Mouse (Mus musculus) intestine, postnatal 0 days (tissue): ENCODE data around the gene Cntnap1. TPM values are rescaled to one million over a fixed set of nuclear protein-coding genes. Genes with fewer than 3 reads are reported as not detected.

Experiments
- ATAC-seq: fragments of 200-750 bp; cut with Nextera tagmentation; 2 replicates; pipeline ENCODE4 v1.8.0; 2017; ENCODE audit warnings: mild to moderate bottlenecking, moderate TSS enrichment, moderate library complexity
- H3K27ac ChIP-seq: fragments of 300-500 bp; sonication (generic); 2 replicates; pipeline ENCODE4 v1.5.1; 2014; ENCODE audit warnings: mild to moderate bottlenecking, low read depth, low read length, moderate library complexity
- H3K27me3 ChIP-seq: fragments of 300-500 bp; sonication (generic); replicated peaks from 2 replicates; pipeline ENCODE4 v1.6.1; 2014; ENCODE audit warnings: low read length, mixed read lengths; ENCODE audit not compliant: control insufficient read depth, insufficient read depth
- H3K36me3 ChIP-seq: fragments of 300-500 bp; sonication (generic); 2 replicates; pipeline ENCODE4 v1.6.1; 2014; ENCODE audit warnings: mild to moderate bottlenecking, moderate library complexity; ENCODE audit not compliant: control insufficient read depth, insufficient read depth
- H3K4me1 ChIP-seq: fragments of 300-500 bp; sonication (generic); replicated peaks from 2 replicates; pipeline ENCODE4 v1.6.1; 2014; ENCODE audit warnings: antibody characterized with exemption, low read length, mixed read lengths; ENCODE audit not compliant: control insufficient read depth, insufficient read depth
- H3K4me2 ChIP-seq: fragments of 300-500 bp; sonication (generic); replicated peaks from 2 replicates; pipeline ENCODE4 v1.6.1; 2014; ENCODE audit warnings: low read depth, mild to moderate bottlenecking, moderate library complexity
- H3K4me3 ChIP-seq: fragments of 300-500 bp; sonication (generic); 2 replicates; pipeline ENCODE4 v1.5.1; 2014; ENCODE audit warnings: low read depth, low read length
- H3K9ac ChIP-seq: fragments of 300-500 bp; sonication (generic); 2 replicates; pipeline ENCODE4 v1.6.1; 2014; ENCODE audit warnings: mild to moderate bottlenecking, low read depth, low read length
- H3K9me3 ChIP-seq: fragments of 300-500 bp; sonication (generic); 2 replicates; pipeline ENCODE4 v1.6.1; 2016; ENCODE audit warnings: mixed run types; ENCODE audit not compliant: control insufficient read depth
- CTCF ChIP-seq: sonication (generic); IDR thresholded peaks from 2 replicates; pipeline ENCODE4 v1.5.1; 2016; ENCODE audit warnings: low read depth, mild to moderate bottlenecking, control low read depth, antibody characterized with exemption, moderate library complexity
- WGBS: fragments of 180-500 bp; shearing (Covaris S2); extraction: QIAGEN DNeasy Blood & Tissue Kit; methylation state at CpG from one replicate; pipeline ENCODE4 v1.1.7; 2014; 5-methylcytosine and 5-hydroxymethylcytosine counted together
- polyA plus RNA-seq: library from polyadenylated mRNA; unstranded; fragments of >200 nt; fragmentation: Nextera tagmentation; extraction: Ambion mirVana; gene quantifications from 2 replicates; pipeline ENCODE4 v1.2.1, GENCODE M21; 2015

Gene Cntnap1
- polyA plus RNA-seq, 1 experiment from 2014 or later = 6.0 TPM

DNA sequence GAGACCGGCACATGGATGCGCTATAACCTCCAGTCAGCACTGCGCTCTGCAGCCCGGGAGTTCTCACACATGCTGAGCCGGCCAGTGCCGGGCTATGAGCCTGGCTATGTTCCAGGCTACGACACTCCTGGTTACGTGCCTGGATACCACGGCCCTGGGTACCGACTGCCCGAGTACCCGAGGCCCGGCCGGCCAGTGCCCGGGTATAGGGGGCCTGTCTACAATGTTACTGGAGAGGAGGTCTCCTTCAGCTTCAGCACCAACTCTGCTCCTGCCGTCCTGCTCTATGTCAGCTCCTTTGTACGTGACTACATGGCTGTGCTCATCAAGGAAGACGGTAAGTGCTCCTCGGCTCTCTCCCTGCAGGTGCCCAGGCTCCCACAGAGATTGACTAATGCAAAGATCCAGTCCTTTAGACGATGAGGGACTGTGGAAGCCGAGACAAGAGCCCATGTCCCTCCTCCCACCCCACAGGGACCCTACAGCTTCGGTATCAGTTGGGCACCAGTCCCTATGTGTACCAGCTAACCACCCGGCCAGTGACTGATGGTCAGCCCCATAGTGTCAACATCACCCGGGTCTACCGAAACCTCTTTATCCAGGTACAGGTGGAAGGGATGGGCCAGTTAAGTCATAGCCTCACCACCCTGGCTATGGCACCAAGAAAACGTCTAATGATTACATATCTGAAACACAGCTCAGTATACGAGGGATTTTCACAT lies 16.4 kb downstream of the Cntnap1 start:
- no peak for ATAC-seq
- Histone ChIP-seq H3K36me3 (peaks cover 3% of the 10 kb centered on the region; the same call in 1 of the 2 replicates), H3K4me2 (no peak overlapping the region)

DNA sequence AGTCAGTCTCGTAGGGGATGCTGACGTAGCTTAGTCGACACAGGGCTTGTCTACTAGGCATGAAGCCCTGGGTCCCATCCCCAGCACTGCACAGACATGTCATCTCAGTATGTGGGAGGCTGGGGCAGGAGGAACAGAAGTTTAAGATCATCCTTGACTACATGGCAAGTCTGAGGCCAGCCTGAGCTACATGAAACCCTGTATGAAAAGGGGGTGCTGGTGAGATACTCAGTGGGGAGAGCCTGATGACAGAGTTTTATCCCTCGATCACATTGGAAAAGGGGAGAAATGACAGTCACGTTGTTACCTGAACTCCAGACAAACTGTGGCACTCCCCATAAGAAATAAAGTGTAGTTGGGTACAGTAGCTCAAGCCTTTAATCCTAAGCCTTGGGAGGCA lies 17.2 kb downstream of the Cntnap1 start:
- peaks cover 11% of the 10 kb centered on the region; the same call in 1 of the 2 replicates for H3K36me3 ChIP-seq
- no peak overlapping the region for H3K9ac ChIP-seq
- no peak overlapping the region for H3K27ac ChIP-seq
- H3K9me3 ChIP-seq = no peaks in the 10 kb centered on the region
- WGBS = 90% methylated on average over 5 of the region's 5 CpGs
- H3K4me1 ChIP-seq = no peaks in the 10 kb centered on the region
- H3K4me2 ChIP-seq = no peak overlapping the region
- no peak for TF ChIP-seq CTCF
- no peaks in the 10 kb centered on the region for H3K27me3 ChIP-seq
- ATAC-seq = no peak
- H3K4me3 ChIP-seq = no peak overlapping the region

More for the DNA sequence above, 16.4 kb downstream of the Cntnap1 start:
- Histone ChIP-seq H3K27ac (no peak overlapping the region), H3K4me1 (no peaks in the 10 kb centered on the region), H3K9ac (no peak overlapping the region), H3K27me3 (no peaks in the 10 kb centered on the region), H3K4me3 (no peak overlapping the region), H3K9me3 (no peaks in the 10 kb centered on the region)
- TF ChIP-seq CTCF = no peak
- 89% methylated on average over 27 of the region's 27 CpGs for WGBS

DNA sequence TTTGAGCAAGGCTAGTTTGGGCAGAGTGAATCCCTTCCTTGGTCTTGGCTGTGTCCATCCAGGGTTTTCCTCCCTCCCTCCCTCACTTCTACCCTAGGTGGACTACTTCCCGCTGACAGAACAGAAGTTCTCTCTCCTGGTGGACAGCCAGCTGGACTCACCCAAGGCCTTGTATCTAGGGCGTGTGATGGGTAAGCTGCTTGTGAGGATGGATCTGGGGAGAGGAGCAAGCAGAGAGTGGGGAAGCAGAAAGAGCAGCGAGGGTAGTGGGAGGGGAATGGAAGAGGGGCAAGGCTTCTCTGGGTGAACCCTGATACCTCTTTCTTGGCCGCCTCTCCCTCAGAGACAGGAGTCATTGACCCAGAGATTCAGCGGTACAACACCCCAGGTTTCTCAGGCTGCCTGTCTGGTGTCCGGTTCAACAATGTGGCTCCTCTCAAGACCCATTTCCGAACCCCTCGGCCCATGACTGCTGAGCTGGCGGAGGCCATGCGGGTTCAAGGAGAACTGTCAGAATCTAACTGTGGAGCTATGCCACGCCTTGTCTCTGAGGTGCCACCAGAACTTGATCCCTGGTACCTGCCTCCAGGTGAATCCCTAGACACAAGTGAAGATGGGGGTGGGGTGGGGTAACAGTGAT lies 18.0 kb downstream of the Cntnap1 start:
- TF ChIP-seq CTCF = no peak
- Histone ChIP-seq H3K4me3 (no peak overlapping the region), H3K36me3 (peaks cover 17% of the 10 kb centered on the region; the same call in 1 of the 2 replicates), H3K9me3 (no peaks in the 10 kb centered on the region), H3K4me2 (no peak overlapping the region), H3K27ac (no peak overlapping the region), H3K27me3 (no peaks in the 10 kb centered on the region), H3K4me1 (no peaks in the 10 kb centered on the region), H3K9ac (no peak overlapping the region)
- no peak for ATAC-seq
- 84% methylated on average over 11 of the region's 11 CpGs for WGBS

DNA sequence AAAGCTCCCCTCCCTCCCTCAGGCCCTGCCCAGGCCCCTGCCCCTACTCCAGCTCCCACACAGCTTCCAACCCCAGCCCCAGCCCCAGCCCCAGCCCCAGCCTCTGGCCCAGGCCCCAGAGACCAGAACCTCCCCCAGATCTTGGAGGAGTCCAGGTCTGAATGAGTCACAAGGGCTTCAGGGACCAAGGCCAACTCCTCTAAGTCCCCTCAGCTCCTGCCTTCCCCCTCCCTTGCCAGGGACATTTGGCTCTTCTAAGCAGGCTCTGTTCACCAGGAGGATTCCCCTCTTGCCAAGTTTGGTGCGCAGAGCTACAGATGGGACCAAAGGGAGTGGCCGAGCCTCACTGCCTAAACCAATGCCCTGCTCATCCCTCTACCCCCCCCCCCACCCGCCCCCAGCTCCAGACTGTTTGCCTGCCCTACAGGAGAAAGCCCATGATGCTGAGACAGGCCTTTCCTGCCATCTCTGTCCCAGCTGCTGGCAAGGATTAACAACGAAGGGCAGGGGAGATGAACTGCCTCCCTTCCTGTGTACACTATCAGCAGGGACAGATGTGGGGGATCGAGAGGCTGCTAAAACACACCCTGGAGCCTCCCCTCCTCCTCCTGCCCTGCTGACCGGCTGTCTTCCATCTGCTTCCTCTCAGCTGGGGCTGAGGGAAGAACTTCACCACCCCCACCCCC lies 19.3 kb downstream of the Cntnap1 start:
- Histone ChIP-seq H3K36me3 (peaks cover 29% of the 10 kb centered on the region), H3K9me3 (no peaks in the 10 kb centered on the region), H3K4me2 (0 out of 2 replicates have a peak overlapping the region, but pooled peaks have one; percentile 3), H3K4me3 (no peak overlapping the region), H3K4me1 (no peaks in the 10 kb centered on the region), H3K27ac (peak overlapping the region; percentile 73), H3K9ac (no peak overlapping the region), H3K27me3 (no peaks in the 10 kb centered on the region)
- no peak for TF ChIP-seq CTCF
- peak; percentile 20; the same call in 1 of the 2 replicates for ATAC-seq
- 19% methylated on average over 6 of the region's 6 CpGs for WGBS

DNA sequence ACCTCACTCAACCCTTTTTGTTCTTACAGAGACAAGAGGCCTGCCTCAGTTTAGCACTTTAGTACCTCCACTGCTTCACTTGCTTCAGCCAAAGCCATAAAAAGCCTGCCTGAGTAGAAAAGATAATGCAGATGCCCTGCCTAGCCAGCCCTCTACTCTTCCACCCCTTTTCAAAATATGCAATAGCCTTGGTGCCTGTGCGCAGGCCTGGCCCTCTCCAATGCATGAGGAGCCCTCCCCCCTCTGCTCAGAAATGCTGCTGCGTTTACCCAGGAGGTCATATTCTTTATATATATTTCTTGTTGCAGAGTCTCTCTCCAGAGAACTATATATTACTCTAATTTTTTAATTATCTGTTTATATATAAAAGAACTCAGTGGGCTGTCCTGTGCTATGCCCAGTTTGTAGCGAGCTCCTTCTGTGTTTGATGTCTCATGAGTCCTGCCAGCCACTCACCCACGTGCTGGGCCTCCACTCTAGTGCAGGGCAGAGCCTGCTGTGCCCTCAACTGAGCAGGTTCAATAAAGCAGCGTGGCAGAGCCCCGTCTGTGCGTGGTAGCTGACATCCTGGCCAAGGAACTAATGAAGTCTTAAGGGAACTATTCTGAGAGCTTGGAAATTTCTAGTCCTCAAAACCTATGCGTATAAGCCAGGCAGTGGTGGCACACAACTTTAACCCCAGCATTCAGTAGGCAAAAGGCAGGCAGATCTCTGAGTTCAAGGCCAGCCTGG lies 20.0 kb downstream of the Cntnap1 start:
- Histone ChIP-seq H3K27ac (peak overlapping the region; percentile 73), H3K27me3 (no peaks in the 10 kb centered on the region), H3K4me3 (no peak overlapping the region), H3K9me3 (no peaks in the 10 kb centered on the region), H3K4me1 (no peaks in the 10 kb centered on the region), H3K9ac (no peak overlapping the region), H3K36me3 (peaks cover 34% of the 10 kb centered on the region), H3K4me2 (0 out of 2 replicates have a peak overlapping the region, but pooled peaks have one; percentile 3)
- 48% methylated on average over 8 of the region's 8 CpGs for WGBS
- no peak for ATAC-seq
- no peak for TF ChIP-seq CTCF
